Mouse (Mus musculus) right cerebral cortex, postnatal 14 days (tissue): ENCODE measurements around the gene Large2.
A peak's percentile ranks its signal among the peaks of the same experiment; 100 is the strongest.

Experiments
- DNase-seq: peaks from one replicate; pipeline ENCODE4 v3.0.0; 2022

The Large2 gene

DNA sequence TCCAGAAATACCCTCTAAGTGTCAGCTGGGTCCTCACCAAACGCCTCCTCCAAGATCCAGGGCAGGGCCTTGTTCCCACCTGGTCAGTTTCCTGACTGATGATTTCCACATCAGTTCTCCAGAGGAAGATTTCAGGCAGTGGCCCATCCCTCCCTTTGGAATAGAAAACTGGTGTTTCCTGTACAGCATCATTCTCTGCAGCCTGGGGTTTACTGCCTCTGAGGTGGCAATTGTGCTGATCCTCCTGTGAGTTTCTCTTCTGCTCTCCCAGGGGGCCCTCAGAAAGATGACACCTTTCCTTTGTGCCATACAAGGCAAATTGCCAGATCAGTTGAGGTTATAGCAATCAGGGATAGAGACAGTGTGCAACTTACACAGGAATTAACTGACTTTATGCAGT is 48.4 kb downstream of the Large2 start:
- DNase-seq = no peak

DNA sequence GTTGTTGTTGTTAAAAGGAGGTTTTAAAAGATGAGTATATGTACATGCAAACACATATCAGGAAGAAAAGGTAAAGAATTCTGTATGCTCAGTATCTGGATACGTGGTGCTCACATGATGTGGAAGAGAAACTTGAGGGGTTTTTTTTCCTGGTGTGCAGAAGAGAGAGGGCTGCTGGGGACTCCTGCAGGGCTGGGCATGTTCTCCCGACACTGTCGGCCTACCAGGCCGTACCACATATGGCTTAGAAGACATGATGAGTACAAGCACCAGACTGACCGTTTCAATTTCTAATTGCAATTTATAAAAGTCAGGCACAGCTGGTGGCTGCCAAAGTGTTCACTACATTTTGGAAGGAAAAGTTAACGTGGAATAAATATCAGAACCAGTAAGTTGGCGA is 49.0 kb downstream of the Large2 start:
- DNase-seq = no peak

DNA sequence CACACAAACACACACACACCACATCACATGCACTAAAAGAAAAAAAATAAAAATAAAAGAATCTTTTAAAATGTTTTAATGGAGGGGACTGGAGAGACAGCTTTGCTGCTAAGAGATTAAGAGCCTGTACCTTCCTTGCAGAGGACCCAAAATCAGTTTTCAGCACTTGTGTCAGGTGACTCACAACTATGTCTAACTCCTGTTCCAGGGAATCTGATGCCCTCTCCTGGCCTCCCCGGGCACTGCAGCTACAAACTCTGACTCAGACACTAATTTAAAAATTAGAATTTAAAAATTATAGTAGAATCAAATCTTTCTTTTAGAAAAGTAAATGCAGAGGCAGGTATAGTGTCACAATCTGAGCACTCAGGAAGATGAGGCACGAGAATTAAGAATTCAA is 52.0 kb downstream of the Large2 start:
- DNase-seq = peak; percentile 23

DNA sequence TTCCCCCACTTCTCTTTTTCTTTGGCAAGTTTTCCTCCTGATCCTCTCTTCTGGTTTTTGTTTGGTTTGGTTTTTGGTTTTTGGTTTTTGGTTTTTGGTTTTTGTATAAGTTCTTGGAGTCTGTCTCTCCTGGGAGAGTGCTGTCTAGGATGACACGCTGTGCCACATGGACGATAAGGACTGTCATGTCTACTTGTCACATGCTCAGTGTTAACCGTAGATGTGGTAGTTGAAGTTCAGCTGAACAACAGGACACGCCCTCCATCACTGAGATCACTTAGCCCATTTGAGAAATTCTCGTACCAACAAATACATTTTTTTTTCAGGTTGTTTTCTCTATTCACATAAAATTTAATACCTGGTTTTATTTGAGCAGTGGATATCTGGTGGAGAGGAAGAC is 57.4 kb downstream of the Large2 start:
- DNase-seq = no peak

DNA sequence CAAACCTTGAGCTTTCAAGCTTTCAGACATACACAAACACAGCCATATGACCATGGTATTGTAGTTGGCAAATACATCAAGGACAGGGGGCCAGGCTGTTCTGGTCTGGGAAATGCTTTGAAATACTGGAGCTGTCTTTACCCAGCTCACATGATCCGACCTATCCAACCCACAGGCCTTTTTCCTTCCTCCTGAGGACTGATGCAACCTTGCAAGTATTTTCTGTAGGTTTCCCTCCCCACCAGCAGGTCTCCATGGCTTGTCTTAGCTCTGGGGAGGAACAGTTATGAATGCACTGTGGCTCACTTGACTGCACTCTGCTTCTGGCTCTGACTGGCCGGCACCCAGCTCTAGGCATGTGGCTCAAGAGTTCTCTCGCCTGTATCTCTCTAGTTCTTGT is 58.0 kb downstream of the Large2 start:
- no peak for DNase-seq
